Mouse (Mus musculus): ENCODE data around the gene Agpat1. TPM values are rescaled to one million over a fixed set of nuclear protein-coding genes. Genes with fewer than 3 reads are reported as not detected.

The Agpat1 gene
- total RNA-seq, 2 experiments from 2014 or later: 19.1 to 50.1 TPM

Other genes starting within 250 kb of the Agpat1 start
- gene Btnl2, start 249.4 kb upstream of the Agpat1 start, total RNA-seq (2014; fragmentation: Nextera tagmentation): not detected in 2 replicates
- gene Btnl2, start 249.4 kb upstream of the Agpat1 start, total RNA-seq (2017): not detected in 2 replicates
- gene Btnl1, start 227.1 kb upstream of the Agpat1 start, total RNA-seq (2014; fragmentation: Nextera tagmentation): not detected in 2 replicates
- gene Btnl1, start 227.1 kb upstream of the Agpat1 start, total RNA-seq (2017): not detected in 2 replicates
- gene BC051142, start 205.4 kb upstream of the Agpat1 start, total RNA-seq (2014; fragmentation: Nextera tagmentation): not detected in 2 replicates
- 0.21 TPM in 1 of 2 replicates, not detected in the other for gene BC051142, start 205.4 kb upstream of the Agpat1 start, total RNA-seq (2017)
- not detected in 2 replicates for gene Btnl4, start 126.9 kb upstream of the Agpat1 start, total RNA-seq (2014; fragmentation: Nextera tagmentation)
- gene Btnl4, start 126.9 kb upstream of the Agpat1 start, total RNA-seq (2017): not detected in 2 replicates
- gene Btnl6, start 86.9 kb upstream of the Agpat1 start, total RNA-seq (2014; fragmentation: Nextera tagmentation): not detected in 2 replicates
- not detected in 2 replicates for gene Btnl6, start 86.9 kb upstream of the Agpat1 start, total RNA-seq (2017)
- 0.17 and 0.43 TPM in 2 replicates for gene Notch4, start 40.0 kb upstream of the Agpat1 start, total RNA-seq (2014; fragmentation: Nextera tagmentation)
- gene Notch4, start 40.0 kb upstream of the Agpat1 start, total RNA-seq (2017): 0.31 and 0.52 TPM in 2 replicates
- gene Gpsm3, start 14.5 kb upstream of the Agpat1 start, total RNA-seq (2014; fragmentation: Nextera tagmentation): 64.1 and 75.3 TPM in 2 replicates
- 11.5 and 23.4 TPM in 2 replicates for gene Gpsm3, start 14.5 kb upstream of the Agpat1 start, total RNA-seq (2017)
- gene Pbx2, start 13.0 kb upstream of the Agpat1 start, total RNA-seq (2014; fragmentation: Nextera tagmentation): 21.1 and 29.7 TPM in 2 replicates
- gene Pbx2, start 13.0 kb upstream of the Agpat1 start, total RNA-seq (2017): 25.1 and 34.4 TPM in 2 replicates
- 1.3 and 1.9 TPM in 2 replicates for gene Ager, start 6.4 kb upstream of the Agpat1 start, total RNA-seq (2014; fragmentation: Nextera tagmentation)
- 1.3 and 2.0 TPM in 2 replicates for gene Ager, start 6.4 kb upstream of the Agpat1 start, total RNA-seq (2017)
- 52.2 and 64.9 TPM in 2 replicates for gene Rnf5, start 572 bp upstream of the Agpat1 start, total RNA-seq (2014; fragmentation: Nextera tagmentation)
- gene Rnf5, start 572 bp upstream of the Agpat1 start, total RNA-seq (2017): 13.8 and 15.2 TPM in 2 replicates
- gene Egfl8, start 11.7 kb downstream of the Agpat1 start, total RNA-seq (2014; fragmentation: Nextera tagmentation): 2.1 TPM in 1 of 2 replicates, not detected in the other
- not detected in 2 replicates for gene Egfl8, start 11.7 kb downstream of the Agpat1 start, total RNA-seq (2017)
- gene Ppt2, start 24.2 kb downstream of the Agpat1 start, total RNA-seq (2014; fragmentation: Nextera tagmentation): 41.9 and 45.1 TPM in 2 replicates
- 20.4 and 23.3 TPM in 2 replicates for gene Ppt2, start 24.2 kb downstream of the Agpat1 start, total RNA-seq (2017)
- gene Prrt1, start 25.3 kb downstream of the Agpat1 start, total RNA-seq (2014; fragmentation: Nextera tagmentation): 0.88 TPM in 1 of 2 replicates, not detected in the other
- gene Prrt1, start 25.3 kb downstream of the Agpat1 start, total RNA-seq (2017): not detected in 2 replicates
- gene Fkbpl, start 40.5 kb downstream of the Agpat1 start, total RNA-seq (2014; fragmentation: Nextera tagmentation): 2.9 and 10.3 TPM in 2 replicates
- gene Fkbpl, start 40.5 kb downstream of the Agpat1 start, total RNA-seq (2017): 12.4 and 21.8 TPM in 2 replicates
- 38.3 and 42.5 TPM in 2 replicates for gene Atf6b, start 42.9 kb downstream of the Agpat1 start, total RNA-seq (2014; fragmentation: Nextera tagmentation)
- 31.9 and 44.6 TPM in 2 replicates for gene Atf6b, start 42.9 kb downstream of the Agpat1 start, total RNA-seq (2017)
- gene Tnxb, start 66.3 kb downstream of the Agpat1 start, total RNA-seq (2014; fragmentation: Nextera tagmentation): not detected in 2 replicates
- not detected in 2 replicates for gene Tnxb, start 66.3 kb downstream of the Agpat1 start, total RNA-seq (2017)
- 0.23 TPM in 1 of 2 replicates, not detected in the other for gene C4b, start 139.6 kb downstream of the Agpat1 start, total RNA-seq (2014; fragmentation: Nextera tagmentation)
- 0.09 TPM in 1 of 2 replicates, not detected in the other for gene C4b, start 139.6 kb downstream of the Agpat1 start, total RNA-seq (2017)
- not detected in 2 replicates for gene Cyp21a1, start 200.3 kb downstream of the Agpat1 start, total RNA-seq (2014; fragmentation: Nextera tagmentation)
- not detected in 2 replicates for gene Cyp21a1, start 200.3 kb downstream of the Agpat1 start, total RNA-seq (2017)
- gene Stk19, start 232.7 kb downstream of the Agpat1 start, total RNA-seq (2014; fragmentation: Nextera tagmentation): 24.0 and 47.6 TPM in 2 replicates
- 23.1 and 29.0 TPM in 2 replicates for gene Stk19, start 232.7 kb downstream of the Agpat1 start, total RNA-seq (2017)
- 28.3 and 50.7 TPM in 2 replicates for gene Dxo, start 232.8 kb downstream of the Agpat1 start, total RNA-seq (2014; fragmentation: Nextera tagmentation)
- gene Dxo, start 232.8 kb downstream of the Agpat1 start, total RNA-seq (2017): 30.2 and 32.1 TPM in 2 replicates
- 31.1 and 48.4 TPM in 2 replicates for gene Skiv2l, start 245.9 kb downstream of the Agpat1 start, total RNA-seq (2014; fragmentation: Nextera tagmentation)
- 29.3 and 43.9 TPM in 2 replicates for gene Skiv2l, start 245.9 kb downstream of the Agpat1 start, total RNA-seq (2017)
- gene Nelfe, start 246.1 kb downstream of the Agpat1 start, total RNA-seq (2014; fragmentation: Nextera tagmentation): 53.3 and 54.5 TPM in 2 replicates
- gene Nelfe, start 246.1 kb downstream of the Agpat1 start, total RNA-seq (2017): 37.1 and 57.3 TPM in 2 replicates

All from granulocyte monocyte progenitor cell, adult 5-6 weeks (primary cell).